Mouse (Mus musculus) adrenal gland, postnatal 25 days (tissue): ENCODE results near the gene Bloc1s4. TPM values are rescaled to one million over a fixed set of nuclear protein-coding genes. Genes with fewer than 3 reads are reported as not detected.

Source experiments
- DNase-seq: peaks from one replicate; pipeline ENCODE4 v3.0.0; 2021; ENCODE audit warnings: mixed read lengths
- total RNA-seq: library from RNA; stranded (reverse); gene quantifications from 2 replicates; pipeline ENCODE4 v1.2.3, GENCODE M21; 2021

Bloc1s4 gene
- total RNA-seq, 1 experiment from 2014 or later, result 30.4 TPM

DNA sequence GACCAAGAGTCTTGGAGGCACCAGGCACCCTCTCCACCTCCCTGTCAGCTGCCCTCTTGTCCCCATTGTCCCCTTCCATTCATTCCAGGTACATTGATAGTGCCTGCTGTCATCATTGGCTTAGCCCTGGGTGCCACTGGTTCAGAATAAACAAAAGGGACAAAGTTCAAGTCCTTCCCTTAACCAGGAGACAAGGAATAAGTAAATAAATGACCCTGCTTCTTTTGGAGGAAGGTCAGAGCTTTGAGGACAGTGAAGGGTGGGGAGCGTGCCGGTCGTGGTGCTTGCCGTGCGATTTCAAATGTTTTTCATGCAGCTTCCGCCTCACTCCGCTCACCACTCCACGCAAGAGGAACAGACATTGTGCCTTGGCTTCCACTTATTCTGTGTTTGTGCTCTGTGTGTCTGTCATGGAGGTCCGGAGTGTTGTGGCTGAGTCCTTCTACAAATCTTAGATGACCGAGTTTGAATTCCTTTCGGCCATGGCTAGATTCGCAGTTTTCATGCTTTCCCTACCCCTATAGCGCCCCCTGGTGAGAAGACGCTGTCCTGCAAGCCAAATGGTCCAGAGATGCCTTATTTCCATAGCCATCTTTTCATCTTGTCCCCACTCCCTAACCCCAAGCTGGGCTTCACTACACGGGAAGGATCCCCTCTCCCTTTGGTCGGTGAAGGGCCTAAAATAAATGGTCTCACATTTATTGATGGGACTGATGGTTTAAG is 6.2 kb downstream of the Bloc1s4 start:
- DNase-seq, result peak; percentile 85

GRCm38 (mm10) chr5:36739829-36740228 is 8.6 kb downstream of the Bloc1s4 start:
- DNase-seq, result peak; percentile 32

DNA sequence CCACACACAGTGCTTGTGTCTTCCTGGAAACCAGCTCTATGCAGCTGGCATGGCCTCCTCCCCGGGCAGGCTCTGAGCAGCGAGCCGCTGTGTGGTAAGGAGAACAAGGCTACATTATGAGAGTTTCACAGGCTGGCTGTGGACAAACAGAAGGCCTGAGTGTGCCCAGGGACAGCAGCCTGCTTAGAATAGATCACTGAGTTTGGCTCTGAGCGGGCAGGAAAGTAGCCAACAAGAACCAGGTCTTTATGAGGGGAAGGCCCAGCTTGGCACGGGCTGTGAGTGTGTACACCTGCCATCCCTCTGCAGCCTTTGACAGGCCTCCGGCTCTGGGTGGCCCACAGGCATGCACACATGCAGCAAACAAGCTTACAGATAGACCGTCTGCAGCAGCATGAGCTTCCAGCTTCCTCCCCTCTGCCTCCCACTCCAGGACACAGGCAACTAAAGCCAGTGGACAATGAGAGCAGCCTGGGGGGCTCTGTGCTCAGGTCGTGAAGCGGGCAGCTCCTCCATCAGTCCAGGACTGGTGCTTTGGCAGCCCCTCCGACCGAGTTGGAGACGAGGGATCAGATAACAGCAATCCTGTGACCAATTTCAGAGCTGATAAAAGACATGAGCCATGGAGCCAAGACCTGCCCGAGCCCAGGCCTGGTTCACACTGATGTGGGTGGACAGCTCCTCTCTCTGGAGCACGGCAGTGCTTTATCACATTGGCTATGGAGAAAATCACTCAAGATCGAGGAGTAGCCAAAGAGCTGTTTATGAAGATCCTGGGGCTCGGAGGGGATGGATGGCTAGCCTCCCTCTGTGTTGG is 9.4 kb downstream of the Bloc1s4 start:
- DNase-seq, result peak; percentile 38

- DNase-seq, result no peak
Observed at GRCm38 (mm10) chr5:36737765-36738164, 10.7 kb downstream of the Bloc1s4 start.

DNA sequence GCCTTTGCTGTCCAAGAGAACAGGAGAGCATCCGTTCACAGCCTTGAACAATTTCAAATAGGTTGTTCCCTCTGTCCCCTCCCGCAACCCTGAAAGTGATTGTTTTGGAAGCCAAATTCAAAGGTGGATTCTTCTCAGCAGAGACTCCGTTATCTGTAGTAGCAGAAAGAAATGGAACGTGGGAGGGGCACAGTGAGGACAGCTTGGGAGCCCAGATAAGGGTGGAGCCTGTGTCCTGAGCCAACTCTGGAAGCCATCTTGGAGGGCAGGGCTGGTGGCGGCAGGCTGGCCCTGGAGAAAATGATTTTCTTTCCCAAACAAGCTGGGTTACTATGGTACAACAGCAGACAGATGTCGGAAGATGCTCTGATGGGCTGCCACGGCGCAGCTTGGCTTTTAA is 12.4 kb downstream of the Bloc1s4 start:
- peak; percentile 28 for DNase-seq

- DNase-seq, result no peak
Observed at GRCm38 (mm10) chr5:36735106-36735505, 13.3 kb downstream of the Bloc1s4 start.

GRCm38 (mm10) chr5:36733405-36733804 is 15.0 kb downstream of the Bloc1s4 start:
- DNase-seq, result no peak

GRCm38 (mm10) chr5:36731901-36732652 is 16.4 kb downstream of the Bloc1s4 start:
- DNase-seq, result no peak

- DNase-seq, result no peak
Observed at GRCm38 (mm10) chr5:36730689-36731088, 17.8 kb downstream of the Bloc1s4 start.

DNA sequence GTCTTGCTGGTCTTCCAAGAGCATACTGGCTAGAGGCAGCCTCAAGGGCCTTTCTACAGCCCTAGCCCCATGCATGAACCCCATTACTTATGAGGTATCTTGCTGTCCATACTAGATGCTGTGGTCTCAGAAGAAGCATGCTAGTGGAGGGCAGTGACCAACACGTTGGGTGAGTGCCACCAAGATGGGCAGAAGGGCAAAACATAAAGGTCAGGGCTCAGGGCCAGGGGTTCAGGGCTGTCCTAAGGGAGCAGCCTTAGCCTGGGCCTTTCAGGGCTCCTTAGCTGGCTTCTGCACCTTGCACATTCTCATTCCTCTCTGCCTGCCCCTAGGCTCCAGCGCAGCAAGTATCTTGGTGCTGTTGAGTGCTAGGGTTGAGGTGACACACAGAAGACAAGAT is 18.5 kb downstream of the Bloc1s4 start:
- DNase-seq, result no peak

- DNase-seq, result no peak
Observed at GRCm38 (mm10) chr5:36729086-36729473, 19.4 kb downstream of the Bloc1s4 start.

DNA sequence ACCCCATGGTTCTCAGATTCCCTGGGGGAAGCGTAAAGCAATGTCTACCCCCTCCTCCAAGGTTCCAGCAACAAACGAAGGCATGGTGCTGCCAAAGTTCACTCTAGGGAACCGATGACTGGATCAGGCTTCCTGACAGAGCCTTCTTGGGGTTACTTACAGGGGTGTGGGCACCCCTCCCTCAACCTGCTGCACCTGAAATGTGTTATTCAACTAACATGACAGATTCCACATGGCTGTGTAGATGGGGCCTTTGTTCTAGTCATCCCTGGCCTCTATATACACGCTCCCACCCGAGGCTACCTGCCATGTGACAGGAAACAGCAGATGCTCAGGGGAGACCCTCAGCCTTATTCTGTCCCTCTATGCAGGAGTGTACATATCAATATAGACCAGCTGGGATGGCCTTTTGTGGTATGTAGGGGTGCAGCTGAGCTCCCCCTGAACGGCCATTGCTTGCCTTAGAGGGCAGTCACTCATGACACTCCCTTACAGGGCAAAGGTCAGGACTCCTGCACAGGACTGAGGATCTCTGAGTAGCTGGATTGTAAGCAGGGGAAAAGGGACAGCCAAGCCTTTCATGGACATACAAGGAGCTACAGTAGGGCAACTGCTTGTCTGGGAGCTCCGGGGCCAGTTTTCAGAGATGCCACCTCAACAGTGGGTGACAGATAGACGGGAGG is 19.9 kb downstream of the Bloc1s4 start:
- no peak for DNase-seq

GRCm38 (mm10) chr5:36727776-36728175 is 20.7 kb downstream of the Bloc1s4 start:
- DNase-seq, result no peak

GRCm38 (mm10) chr5:36727136-36727535 is 21.3 kb downstream of the Bloc1s4 start:
- DNase-seq, result no peak

GRCm38 (mm10) chr5:36726387-36726801 is 22.1 kb downstream of the Bloc1s4 start:
- DNase-seq, result no peak

GRCm38 (mm10) chr5:36725861-36726260 is 22.6 kb downstream of the Bloc1s4 start:
- no peak for DNase-seq

GRCm38 (mm10) chr5:36724274-36724673 is 24.2 kb downstream of the Bloc1s4 start:
- DNase-seq, result peak; percentile 67

- DNase-seq, result no peak
Observed at GRCm38 (mm10) chr5:36723356-36723755, 25.1 kb downstream of the Bloc1s4 start.

- DNase-seq, result peak; percentile 39
Observed at GRCm38 (mm10) chr5:36722415-36722856, 26.0 kb downstream of the Bloc1s4 start.

- no peak for DNase-seq
Observed at GRCm38 (mm10) chr5:36720710-36721375, 27.6 kb downstream of the Bloc1s4 start.

GRCm38 (mm10) chr5:36720219-36720618 is 28.2 kb downstream of the Bloc1s4 start:
- no peak for DNase-seq

DNA sequence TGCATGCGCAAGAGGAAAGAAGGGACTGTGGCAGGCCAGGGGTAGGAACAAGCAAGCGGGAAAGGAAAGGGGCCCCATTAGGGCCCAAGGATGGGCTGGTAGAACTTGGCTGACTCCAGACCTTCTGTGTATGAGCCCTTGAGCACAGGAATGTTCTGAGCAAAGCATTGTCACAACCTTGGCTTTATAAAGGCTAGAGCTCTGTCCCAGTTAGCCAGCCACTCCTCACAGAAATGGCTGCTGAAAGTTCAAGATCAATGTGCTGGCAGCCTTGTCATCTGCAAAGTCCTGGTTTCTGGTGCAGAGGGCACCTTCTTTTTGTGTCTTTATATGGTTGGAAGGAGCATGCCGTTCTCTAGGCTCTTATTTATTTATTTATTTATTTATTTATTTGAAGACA is 28.8 kb downstream of the Bloc1s4 start:
- no peak for DNase-seq
